Mouse (Mus musculus) CH12.LX (cell line): ENCODE measurements at regions not wholly inside any gene's neighbourhood (a gene's known extent, or its start where the extent isn't known, plus 50 kb on each side); places are given as distances from the start of the nearest gene placed in this dataset.

ENCODE experiments used
- CTCF ChIP-seq, 2 experiments: IDR thresholded peaks in 1 of 2; conservative IDR thresholded peaks in 1 of 2; 2 replicates each; pipeline ENCODE4 v1.5.1; 2011 to 2012; ENCODE audit warnings: low read depth in 2 of 2, low read length in 2 of 2, improper control_type of control experiment in 1 of 2, inconsistent platforms in 1 of 2, mild to moderate bottlenecking in 1 of 2, moderate library complexity in 1 of 2
- KAT2A ChIP-seq: IDR thresholded peaks from 2 replicates; pipeline ENCODE4 v1.6.1; 2012; ENCODE audit warnings: low read length, improper control_type of control experiment, inconsistent platforms; ENCODE audit not compliant: insufficient replicate concordance
- MAFK ChIP-seq: IDR thresholded peaks from 2 replicates; pipeline ENCODE4 v1.6.1; 2011; ENCODE audit warnings: low read length, improper control_type of control experiment; ENCODE audit not compliant: insufficient replicate concordance
- MAZ ChIP-seq: IDR thresholded peaks from 2 replicates; pipeline ENCODE4 v1.6.1; 2012; ENCODE audit warnings: low read depth, mild to moderate bottlenecking, inconsistent platforms, low read length, improper control_type of control experiment, moderate library complexity
- MEF2A ChIP-seq: IDR thresholded peaks from 2 replicates; pipeline ENCODE4 v1.6.1; 2014; ENCODE audit warnings: low read depth, mild to moderate bottlenecking, inconsistent platforms, low read length, improper control_type of control experiment, borderline replicate concordance
- MXI1 ChIP-seq: IDR thresholded peaks from 2 replicates; pipeline ENCODE4 v1.6.1; 2011; ENCODE audit warnings: mild to moderate bottlenecking, low read depth, low read length, improper control_type of control experiment
- NRF1 ChIP-seq: IDR thresholded peaks from 2 replicates; pipeline ENCODE4 v1.6.1; 2014; ENCODE audit warnings: low read depth, mild to moderate bottlenecking, inconsistent platforms, low read length, improper control_type of control experiment, moderate library complexity
- POLR2A ChIP-seq: IDR thresholded peaks from 2 replicates; pipeline ENCODE4 v1.6.1; 2011; ENCODE audit warnings: low read depth, mild to moderate bottlenecking, improper control_type of control experiment, low read length
- TBP ChIP-seq: conservative IDR thresholded peaks from 2 replicates; pipeline ENCODE4 v1.6.1; 2011; ENCODE audit warnings: low read depth, low read length, improper control_type of control experiment
- TCF12 ChIP-seq: IDR thresholded peaks from 2 replicates; pipeline ENCODE4 v1.6.1; 2014; ENCODE audit warnings: low read depth, mild to moderate bottlenecking, inconsistent platforms, low read length, improper control_type of control experiment
- USF1 ChIP-seq: IDR thresholded peaks from 2 replicates; pipeline ENCODE4 v1.6.1; 2014; ENCODE audit warnings: low read depth, mild to moderate bottlenecking, inconsistent platforms, low read length, improper control_type of control experiment

DNA sequence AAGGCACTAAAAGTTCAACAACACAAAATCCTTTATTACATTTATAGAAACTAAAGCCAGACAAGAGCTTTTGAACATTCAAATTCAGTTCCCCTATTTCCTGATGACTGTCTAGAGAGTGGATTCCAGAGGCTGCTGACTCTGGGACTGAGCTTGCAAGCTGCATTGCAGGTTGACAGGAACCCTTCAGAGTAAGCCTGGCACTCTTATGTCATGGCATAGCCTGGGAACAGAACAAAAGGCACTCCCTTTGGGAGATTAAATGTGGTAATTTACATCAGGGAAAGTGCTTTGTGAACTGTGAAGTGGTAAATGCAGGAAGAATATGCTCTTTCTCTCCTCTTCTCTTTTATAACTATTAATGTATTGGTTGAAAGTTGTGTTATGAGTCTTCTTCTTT, 847.3 kb downstream of the Bcl11a start:
- TF ChIP-seq CTCF (conservative IDR thresholded peaks at IDR 0.05 in 1 of 2, IDR thresholded peaks at IDR 0.05 in 1 of 2; ENCODE audit: low read depth in 2 of 2, low read length in 2 of 2): no peak
- no peak for TF ChIP-seq USF1
- no peak for TF ChIP-seq MAFK
- no peak for TF ChIP-seq MAZ
- TF ChIP-seq NRF1: no peak
- TF ChIP-seq MEF2A: no peak
- TF ChIP-seq KAT2A: no peak
- no peak for TF ChIP-seq TBP
- no peak for TF ChIP-seq TCF12
- TF ChIP-seq POLR2A: no peak
- TF ChIP-seq MXI1: no peak
